Mouse (Mus musculus) CD4-positive, CD25-positive, alpha-beta regulatory T cell, adult 4 months (primary cell): Measurements from ENCODE around the gene Gm7849. TPM values are rescaled to one million over a fixed set of nuclear protein-coding genes. Genes with fewer than 3 reads are reported as not detected.
"Not testable (repeated sequence)": the region's sequence is repeated elsewhere in the genome, so short reads cannot be mapped to it uniquely, and the experiment has no call there.

Experiments
- ATAC-seq: one replicate; pipeline ENCODE4 v1.8.0; 2017
- polyA plus RNA-seq, 2 experiments: library from polyadenylated mRNA; unstranded; fragments of 100-300 nt; shearing (Covaris generic); gene quantifications; one replicate each; pipeline ENCODE4 v1.2.1; 2017

The Gm7849 gene
- polyA plus RNA-seq, result not detected

DNA sequence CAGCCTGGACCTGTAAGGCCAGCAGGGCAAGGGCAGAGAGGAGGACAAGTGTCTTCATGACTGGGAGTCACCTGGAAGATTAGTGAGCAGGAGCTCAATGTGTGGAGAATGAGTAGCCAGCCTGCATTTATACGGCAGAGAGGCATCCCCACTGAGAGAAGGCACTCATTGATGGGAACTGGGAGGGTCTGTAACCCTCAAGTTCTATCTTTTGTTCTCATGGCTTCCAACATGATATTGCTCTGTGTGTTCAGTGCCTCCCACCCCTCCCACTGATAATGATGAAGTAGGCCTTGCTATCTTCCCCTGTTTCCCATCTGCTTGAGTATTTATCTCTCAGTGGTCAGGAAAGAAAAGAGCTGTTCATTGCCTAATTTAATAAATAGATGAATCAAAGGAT lies at the start of gene Gm7849:
Gene Gm7849, minus strand, starts transcription at position 101 of the 400 bp plus-strand sequence.
- not testable (repeated sequence) for ATAC-seq

DNA sequence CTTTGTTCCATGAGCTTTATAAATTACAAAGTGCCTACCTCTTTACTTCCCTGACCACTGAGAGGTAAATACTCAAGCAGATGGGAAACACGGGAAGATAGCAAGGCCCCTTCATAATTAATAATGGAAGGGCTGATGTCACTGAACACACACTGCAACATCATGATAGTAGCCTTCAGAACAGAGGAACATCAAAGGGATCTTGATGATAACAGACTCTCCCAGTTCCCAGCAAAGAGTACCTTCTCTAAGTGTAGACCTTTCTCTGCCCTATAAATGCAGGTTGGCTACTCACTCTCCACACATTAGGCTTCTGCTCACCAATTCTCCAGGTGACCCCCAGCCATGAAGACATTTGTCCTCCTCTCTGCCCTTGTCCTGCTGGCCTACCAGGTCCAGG lies 29.2 kb downstream of the Gm7849 start, which contains the start of gene Defa36:
Gene Defa36, plus strand, starts transcription at position 301 of the 400 bp plus-strand sequence.
- ATAC-seq, result not testable (repeated sequence)

Other genes with a start within 250 kb of the Gm7849 start
- not detected for gene Gm15292, start 206.8 kb downstream of the Gm7849 start, polyA plus RNA-seq
- not detected for gene Defa27, start 141.0 kb downstream of the Gm7849 start, polyA plus RNA-seq
- gene Defa29, start 129.5 kb downstream of the Gm7849 start, polyA plus RNA-seq, result not detected
- gene Defa2, start 78.0 kb downstream of the Gm7849 start, polyA plus RNA-seq, result not detected
- gene Defa33, start 64.7 kb downstream of the Gm7849 start, polyA plus RNA-seq, result not detected
- not detected for gene Defa36, start 29.1 kb downstream of the Gm7849 start, polyA plus RNA-seq
- not detected for gene Defa20, start 52.7 kb upstream of the Gm7849 start, polyA plus RNA-seq
- not detected for gene Defa32, start 72.5 kb upstream of the Gm7849 start, polyA plus RNA-seq
- not detected for gene Defa37, start 108.8 kb upstream of the Gm7849 start, polyA plus RNA-seq
- not detected for gene Defa28, start 126.4 kb upstream of the Gm7849 start, polyA plus RNA-seq
- gene Gm7861, start 137.9 kb upstream of the Gm7849 start, polyA plus RNA-seq, result not detected
- not detected for gene Defa26, start 161.6 kb upstream of the Gm7849 start, polyA plus RNA-seq
- gene Defa17, start 199.2 kb upstream of the Gm7849 start, polyA plus RNA-seq, result not detected
- gene Defa34, start 209.2 kb upstream of the Gm7849 start, polyA plus RNA-seq, result not detected
- not detected for gene AY761184, start 247.1 kb upstream of the Gm7849 start, polyA plus RNA-seq